Mouse (Mus musculus): Measurements from ENCODE around the gene Prkn.
A peak's percentile ranks its signal among the peaks of the same experiment; 100 is the strongest.

Gene Prkn

DNA sequence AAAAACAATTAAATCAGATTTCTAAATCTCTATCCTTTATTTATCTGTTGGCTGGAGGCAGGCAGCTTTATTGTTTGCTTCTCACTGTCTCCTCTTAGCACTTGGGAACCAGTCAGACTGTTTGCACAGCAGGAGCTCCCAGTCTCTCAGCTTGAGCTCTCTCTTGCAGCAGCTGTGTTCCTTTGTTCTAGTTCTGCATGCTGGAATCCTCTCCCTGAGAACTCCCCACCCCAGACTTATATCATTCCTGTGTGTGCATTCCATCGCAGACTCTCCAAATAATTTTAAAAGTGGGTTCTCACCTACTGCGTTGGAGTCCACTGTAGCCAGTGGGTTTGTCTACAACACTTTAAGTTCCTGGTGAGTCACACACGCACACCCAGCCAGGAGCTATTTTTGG lies 1181.1 kb downstream of the Prkn start:
- peak; percentile 59 for DNase-seq

DNA sequence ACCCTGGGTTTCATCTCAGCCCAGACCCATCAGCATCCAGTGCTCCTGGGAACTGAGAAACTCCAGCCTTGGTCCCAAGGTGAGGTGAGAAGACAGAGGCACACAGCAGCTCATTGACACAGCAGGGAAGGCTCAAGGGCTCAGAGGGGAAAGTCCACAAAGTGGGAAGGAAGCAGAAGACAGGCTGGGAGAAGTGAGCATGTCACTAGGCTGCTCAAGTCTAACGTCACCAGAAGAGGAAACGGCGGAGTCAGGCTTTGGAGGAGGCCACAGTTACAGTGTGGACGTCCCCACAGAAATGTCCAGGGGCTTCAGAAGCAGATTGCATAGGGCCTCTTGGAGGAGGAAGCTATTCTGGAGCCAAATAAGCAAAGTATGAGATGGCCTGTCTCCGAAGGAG lies 1189.2 kb downstream of the Prkn start:
- peak; percentile 78 for DNase-seq

DNA sequence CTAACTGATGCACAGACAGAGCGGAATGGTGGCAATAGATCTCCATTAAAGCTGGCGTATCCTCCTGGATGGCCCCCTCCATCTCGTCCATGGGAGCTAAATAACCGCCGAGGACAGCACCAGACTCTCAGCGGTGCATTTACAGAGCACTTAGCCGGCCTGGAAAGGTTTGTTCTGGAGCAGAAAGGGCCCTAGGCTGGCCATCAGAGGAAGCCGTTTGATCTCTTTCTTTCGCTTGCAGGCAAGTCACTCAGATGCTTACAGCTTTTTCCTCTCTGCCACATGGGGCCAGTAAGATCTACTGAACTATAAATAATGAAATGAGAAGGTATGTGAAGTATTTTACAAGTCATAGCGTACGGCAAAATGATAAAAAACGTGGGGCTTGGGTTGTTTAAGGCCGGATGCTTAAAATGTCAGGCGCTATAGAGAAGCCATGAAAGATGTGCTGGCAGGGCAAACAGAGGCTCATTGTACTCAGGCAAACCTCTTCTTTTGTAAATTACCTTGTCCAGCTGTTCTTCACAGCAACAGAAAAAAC lies 1189.8 kb downstream of the Prkn start:
- peak; percentile 62 for DNase-seq

DNA sequence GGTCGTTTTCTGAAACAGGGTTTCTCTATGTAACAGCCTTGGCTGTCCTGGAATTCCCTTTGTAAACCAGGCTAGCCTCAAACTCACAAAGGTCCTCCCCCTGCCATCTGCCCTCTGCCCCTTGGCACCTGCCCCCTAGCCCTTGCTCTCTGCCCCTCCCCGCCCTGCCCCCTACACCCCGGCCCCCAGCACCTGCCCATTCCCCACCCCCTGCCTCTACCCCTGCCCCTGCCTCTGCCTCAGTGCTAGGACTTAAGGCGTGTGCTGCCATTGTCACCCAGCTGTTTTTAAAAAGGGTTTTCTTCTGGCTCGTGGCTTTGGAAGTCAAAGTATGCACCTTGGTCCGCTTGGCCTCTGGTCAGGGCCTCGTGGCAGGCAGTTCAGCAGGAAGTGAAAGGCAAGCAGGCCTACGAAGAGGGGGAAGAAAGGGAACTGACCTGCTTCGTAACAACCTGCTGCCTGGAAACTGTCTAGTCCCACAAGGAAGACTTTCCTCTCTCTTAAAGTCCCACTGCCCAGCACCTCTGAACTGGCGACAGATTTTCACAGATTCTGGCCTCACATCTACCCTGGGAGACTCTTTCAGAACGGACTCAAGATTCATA lies 1190.5 kb downstream of the Prkn start:
- peak; percentile 76 for DNase-seq

DNA sequence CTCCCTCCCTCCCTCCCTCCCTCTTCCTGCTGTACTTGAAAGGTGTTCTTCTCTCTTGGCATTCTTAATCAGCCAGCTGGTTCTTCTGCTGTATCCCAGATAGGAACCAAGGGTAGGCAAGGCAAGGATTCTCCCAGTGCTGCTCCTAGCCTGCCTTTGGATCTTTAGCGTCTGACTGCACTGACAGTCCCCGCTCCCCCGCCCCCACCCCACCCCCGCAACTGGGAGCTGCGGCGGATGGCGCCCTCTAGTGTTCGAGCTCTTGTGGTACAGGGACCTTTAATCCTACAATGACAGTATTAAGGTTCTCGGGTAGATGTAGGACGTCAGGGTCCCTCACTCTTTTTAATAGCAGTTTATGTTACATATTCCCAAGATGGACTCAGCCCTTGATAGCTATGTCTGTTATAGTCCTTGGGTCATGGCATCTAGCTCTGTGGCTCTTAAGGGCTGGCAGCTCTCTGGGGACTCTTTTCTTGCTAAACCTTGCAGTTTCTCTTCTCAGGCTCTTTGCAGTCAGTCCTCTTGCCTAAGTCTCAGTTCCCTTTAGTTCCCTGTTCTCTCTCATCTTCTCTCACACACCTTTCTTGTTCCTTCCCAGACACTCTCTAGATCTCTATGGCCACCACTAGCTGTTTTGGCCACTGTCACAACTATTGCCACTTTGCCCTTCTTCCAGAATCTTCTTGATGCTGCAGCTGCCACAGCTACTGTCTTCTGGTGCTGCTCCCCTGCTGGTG lies 1191.2 kb downstream of the Prkn start:
- peak; percentile 88 for DNase-seq

DNA sequence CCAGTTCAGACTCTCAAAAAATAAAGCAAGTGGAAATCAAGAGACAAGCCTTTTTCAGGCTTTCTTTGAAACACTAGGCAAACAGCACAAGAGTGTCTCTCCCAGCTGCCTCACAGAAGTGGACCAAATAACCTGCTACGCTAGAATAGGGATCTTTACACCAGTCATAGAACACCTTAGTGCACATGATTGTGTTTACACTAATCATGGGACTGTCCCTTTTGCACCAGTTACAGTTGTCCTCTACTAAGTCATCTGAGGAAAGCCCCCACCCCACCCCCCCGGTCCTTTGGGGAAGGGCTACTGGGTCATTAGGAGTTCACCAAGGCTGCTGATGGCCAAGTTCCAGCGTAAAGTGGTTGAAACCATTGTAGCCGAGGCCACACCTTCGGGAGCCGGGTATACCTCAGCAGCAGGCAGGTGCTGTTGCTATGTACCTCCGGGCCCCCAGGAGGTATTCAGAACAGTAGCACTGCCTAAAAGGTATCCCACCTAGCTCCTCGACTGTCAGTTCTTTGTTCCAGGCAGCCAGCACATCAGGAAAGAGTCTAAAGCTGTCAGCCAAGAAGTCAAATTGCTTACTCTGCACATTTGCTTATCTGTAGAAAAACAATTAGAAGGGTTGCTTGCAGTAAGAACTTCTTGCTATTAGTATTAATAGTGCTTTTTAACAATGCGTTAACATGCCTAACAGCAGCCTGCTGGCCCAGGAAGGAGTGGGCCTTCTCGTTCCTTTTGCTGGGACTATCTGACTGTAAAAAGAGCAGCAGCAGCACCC lies 1192.0 kb downstream of the Prkn start:
- DNase-seq = peak; percentile 85

DNA sequence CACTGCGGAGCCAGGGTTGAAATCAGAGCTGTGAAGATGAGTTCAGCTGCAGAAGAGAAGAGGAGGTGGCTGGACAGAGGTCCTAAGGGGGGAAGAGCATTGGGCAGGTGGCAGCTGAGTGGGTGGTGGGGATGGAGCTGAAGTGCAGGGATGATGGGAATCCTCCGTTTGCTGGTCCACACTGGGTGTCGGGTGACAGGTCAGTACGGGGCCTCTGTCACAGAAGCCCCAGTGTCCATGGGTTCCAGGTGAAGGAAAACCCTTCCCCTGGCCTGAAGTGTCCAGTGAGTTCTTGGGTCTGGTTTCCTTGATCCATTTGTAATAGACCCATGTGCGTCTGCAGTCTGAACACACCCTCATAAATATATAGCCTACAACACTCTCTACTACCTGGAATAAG lies 1195.2 kb downstream of the Prkn start:
- DNase-seq = peak; percentile 79

DNA sequence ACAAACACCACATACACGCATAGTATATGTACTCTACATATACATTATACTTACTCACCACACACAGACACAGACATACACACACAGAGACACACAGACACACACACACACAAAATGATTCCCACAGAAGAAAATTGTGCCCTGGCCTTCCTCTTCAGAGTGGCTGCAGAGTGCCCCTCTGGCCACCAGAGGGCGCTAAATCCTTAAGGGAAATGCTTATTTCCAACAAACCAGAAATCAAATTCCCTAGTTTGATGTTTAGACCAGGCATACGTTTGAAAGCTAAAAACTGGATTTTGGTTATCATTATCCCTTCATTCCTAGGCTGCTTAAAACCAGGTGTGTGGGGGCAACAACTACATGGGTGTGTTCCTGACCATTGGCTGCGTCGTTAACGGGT lies 1196.0 kb downstream of the Prkn start:
- DNase-seq = peak; percentile 76

DNA sequence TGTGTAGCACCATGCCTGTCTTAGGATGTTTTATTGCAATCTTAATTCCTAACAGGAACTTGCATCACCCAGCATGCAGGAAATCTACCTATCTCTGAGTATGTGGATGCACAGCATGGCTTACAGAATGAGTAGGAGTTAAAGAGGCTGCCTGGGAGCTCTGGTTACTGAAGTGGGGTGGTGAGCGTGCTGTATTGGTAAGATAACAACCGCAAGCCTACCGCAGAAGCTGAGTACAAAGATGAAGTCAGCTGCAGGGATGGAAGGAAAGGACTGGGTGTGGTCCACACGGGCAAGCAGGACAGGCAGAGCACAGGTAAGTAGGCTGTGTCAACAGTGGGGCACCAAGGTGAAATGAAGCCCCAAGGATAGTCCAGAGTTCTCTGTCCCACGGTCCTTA lies 1196.9 kb downstream of the Prkn start:
- DNase-seq = peak; percentile 83

DNA sequence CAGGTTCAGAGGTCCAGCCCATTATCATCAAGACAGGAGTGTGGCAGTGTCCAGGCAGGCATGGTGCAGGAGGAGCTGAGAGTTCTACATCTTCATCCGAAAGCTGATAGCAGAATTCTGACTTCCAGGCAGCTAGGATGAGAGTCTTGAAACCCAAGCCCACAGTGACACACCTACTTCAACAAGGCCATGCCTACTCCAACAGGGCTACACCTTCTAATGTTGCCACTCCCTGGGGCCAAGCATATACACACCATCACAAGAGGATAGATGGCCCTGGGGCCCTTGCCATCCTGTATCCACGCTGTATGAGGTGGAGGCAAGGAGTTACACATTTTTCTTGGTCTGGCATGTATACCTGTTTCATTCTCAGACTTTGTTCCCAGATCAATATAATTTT lies 1197.4 kb downstream of the Prkn start:
- DNase-seq = peak; percentile 83

DNA sequence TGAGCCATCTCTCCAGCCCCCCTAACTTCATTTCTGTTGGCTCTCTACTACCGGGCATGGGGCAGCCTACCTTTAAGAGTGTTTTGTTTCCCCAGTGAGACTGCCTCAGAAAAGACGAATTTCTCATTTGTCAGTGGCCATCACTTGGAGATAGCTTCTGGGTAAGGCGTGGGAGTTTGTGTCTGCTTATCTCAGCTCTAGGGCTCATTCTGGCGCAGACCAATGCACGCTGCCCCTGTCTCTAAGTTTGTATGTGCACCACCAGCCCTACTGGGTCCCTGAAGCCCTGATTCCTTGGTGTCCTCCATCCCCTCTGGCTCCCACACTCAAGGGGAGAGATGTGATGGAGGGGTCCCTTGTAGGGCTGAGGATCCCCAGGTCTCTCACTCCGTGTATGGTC lies 1198.3 kb downstream of the Prkn start:
- DNase-seq = peak; percentile 85

DNA sequence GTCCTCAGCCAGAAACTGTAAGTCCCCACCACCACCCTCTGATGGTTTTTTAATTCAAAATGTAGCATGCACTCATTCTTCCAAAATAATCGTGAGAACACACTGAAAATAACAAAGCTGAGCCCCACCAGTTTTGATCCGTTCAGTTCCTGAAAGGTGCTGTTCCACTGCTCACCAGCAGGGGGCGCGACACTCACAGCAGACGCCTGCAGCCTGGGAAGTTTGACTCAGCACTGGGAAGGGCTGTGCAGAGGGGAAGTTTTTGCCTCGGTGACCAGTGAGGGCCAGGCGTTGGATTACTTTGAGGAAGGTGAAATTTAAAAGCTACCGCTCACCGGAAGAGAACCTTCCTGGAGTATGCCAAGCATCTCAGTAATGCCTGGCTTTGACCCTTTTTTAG lies 1199.0 kb downstream of the Prkn start:
- DNase-seq = peak; percentile 95

DNA sequence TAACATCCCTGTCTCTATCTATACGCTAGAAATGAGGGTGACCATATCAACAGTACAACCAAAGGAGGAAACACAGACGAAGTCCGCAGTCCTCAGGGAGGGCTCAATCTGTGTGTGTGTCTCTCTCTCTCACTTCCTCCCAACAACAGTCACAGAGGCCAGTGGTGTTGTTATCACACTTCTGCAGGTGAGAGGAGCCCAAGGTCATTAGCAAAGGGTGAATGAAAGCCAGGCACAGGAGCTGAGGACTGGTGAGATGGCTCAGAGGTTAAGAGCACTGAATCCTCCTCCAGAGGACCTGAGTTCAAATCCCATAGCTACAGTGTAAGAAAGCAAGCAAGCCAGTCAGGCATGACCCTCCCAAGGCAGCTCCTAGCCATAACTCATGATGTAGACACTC lies 1199.7 kb downstream of the Prkn start:
- DNase-seq = peak; percentile 41

DNA sequence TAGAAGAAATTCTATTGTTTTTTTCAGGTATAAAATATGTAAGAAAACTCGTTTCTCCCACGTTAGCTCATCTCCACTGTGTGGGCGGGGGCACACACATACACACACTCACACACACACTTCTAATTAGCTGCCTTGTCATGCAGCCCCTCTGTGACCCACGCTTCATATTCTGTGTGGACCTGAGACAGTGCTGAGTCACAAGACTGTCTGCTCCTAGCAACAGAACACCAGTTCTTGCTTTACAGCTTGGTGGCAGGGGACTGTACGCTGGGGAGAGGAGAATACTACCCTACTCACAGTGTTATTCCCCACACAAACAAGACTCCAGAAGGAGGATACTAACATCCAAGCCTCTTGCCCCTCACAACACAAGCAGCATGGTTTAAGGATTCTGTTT lies 1200.4 kb downstream of the Prkn start:
- DNase-seq = no peak

DNA sequence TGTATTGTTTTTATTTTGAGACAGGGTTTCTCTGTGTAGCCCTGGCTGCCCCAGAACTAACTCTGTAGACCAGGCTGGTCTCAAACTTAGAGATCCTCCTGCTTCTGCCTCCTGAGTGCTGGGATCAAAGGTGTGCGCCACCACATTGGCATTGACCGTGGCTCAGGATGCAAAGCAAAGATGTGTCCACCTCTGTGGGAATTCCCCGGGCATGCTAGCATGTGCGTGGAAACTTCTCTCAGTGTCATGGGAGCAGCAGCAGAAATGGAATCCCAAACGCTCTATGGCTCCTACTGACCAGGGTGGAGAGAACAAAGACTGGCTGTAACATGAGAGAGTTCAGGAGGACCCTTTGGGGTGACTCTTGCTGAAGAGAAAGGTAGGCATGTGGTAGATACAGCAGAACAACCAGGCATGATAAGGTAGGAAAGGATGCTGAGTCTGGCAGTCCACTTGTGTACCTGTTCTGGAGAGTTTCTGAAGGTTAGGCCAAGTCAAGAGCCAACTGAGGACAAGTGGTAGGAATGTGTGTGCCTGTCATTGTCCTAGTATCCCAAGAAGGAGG lies 1201.0 kb downstream of the Prkn start:
- DNase-seq = peak; percentile 71

DNA sequence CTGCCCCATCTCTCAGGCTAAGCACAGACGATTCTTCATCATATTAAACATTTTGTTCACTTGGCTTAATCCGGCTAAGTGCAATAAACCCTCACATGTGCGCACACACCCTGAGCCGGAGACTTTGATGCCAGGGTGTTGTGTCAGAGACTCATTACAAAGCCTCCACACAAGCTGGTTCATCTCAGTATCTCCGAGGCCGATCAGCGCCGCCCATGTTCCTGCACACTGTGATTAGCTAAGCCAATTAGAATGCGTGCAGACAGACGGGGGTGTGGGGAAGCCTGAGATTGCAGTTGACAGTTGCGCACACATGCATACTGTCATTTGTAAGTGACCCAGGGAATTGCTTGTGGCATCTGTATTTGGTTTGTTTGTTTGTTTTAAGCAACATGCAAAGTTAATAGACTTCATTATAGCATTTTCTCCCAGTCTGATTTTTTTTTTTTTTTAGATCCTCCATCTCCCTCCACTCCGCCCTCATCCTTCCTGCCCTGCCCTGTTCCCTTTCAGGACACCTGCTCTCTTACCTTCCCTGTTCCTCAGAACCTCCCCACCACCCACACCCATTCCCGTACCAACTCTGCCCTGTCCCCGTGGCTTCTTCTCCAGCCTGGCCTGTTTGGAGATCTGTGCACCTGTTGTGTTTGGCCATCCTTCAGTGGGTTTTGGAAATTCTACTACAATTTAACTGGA lies 1202.5 kb downstream of the Prkn start:
- DNase-seq = no peak

DNA sequence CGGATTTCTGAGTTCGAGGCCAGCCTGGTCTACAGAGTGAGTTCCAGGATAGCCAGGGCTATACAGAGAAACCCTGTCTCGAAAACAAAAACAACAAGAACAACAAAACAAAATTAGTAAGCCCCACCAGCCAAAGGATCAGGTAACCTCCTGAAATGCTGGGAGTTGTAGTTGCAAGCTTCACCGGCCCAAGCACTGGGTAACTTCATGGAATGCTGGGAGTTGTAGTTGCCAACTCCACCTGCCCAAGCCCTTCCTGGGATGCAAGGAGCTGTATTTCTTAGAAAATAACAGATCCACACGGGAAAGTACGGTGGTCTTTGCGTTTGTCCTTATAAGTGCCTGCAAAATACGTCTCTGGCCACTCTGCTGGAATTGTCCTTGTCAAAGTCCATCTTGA lies 1204.0 kb downstream of the Prkn start:
- DNase-seq = no peak

DNA sequence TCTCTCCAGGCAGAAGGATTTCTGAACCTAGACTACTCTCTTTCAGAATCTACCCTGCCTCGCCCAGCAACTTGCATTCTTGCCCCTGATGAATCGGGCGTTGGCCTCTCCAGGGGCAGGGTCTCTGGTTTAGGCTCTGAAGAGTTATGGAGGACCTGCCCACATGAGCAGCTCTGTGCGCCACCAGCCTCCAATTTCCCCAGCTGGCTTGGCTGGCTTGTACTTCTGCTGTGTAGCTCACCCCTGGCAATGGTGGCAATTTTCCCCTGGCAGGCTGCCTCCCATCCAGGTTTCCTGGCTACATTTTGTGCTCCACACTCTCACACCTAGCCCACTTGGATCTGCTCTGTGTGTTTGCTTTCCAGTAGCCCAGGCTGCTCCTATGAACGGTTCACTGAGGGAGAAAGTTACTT lies 1205.7 kb downstream of the Prkn start:
- peak; percentile 94 for DNase-seq

DNA sequence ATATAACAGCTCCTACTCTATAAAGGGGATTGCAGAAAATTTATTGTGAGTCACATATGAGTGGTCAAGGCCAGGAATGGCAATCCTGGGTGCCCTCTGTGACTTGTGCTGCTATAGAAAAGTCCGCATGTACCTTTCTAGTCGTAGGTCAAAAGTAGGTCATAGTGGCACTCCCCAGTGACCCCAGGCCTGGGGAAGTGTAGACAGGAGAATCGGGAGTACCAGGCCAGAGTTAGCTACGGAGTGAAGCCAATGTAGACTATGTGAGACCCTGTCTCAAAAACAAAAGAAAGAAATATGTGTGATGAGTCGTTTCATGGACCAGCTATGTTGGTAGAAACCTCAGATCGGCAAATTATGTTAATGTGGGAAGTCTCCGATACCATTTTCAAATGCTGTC lies 1206.8 kb downstream of the Prkn start:
- DNase-seq = no peak

DNA sequence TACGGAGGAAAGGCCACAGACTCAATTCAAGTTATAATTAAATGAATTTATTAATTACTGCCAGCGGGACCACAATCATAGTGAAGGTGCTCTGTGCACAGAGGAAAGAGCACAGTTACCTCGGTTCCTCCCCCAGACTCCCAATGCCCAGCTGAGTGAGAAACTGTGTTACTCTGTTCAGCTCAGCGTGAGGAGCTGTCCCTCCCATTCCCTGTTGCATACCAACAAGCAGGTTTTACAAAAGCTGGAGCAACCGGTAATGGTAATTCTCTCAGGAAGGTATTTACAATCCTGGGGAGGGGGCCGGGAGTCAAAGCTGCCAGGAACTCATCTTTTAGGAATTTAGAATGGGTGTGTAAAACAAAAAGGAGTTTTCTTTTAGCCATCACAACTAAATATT lies 1207.3 kb downstream of the Prkn start:
- no peak for DNase-seq

DNA sequence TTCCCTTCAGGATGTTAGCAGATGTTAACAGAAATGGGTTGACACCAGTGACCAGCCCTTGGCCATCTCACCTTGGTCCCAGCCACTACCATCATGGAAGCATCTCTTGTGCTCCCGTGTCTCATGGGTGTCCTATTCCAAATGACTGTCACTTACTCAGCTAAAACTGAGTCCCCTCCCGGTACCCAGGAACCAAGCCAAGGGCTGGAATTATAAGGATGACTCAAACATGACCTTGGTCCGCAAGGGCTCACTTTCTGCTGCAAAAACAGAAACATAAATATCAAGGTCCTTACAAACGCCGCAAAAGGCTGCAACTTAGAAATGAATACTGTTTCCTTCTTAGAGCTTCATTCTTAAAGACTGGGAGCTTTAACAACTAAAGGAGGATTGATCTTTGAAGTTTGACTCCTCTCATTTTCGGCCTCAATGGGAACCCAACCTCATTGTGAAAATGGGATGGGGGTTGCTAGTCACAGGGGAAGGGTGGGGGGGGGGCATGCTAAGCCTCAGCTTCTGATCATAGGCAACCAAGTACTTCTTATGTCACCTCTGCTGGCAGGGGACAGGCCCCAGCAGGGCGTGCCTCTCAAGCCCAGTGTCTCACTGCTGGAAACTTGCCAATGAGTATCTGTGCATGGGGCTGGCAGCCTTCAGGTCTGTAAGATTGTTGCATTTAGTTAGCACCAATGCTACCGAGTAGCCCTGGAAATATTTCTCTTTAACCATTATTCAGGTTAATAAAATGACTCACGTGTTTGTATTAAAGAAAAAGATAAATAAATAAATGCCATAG lies 1208.7 kb downstream of the Prkn start:
- DNase-seq = no peak

DNA sequence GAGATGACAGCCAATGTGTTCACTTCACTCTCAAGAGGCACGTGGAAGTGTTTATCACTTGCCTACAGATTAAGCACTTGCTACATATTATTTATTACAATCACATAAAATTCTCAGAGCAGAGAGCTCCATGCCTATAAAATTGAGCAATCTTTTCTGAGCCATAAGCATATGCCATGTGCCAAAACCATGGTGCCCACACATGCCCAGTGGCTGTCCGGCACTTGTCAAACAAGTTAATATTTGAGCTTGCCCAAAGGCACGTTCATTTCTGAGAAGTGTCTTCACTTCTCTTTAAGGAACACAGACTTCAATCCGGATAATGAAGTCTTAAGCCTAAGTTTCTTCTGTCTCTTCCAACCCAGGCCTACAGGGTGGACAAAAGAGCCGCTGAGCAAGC lies 1210.1 kb downstream of the Prkn start:
- DNase-seq = no peak
